Mouse (Mus musculus): ENCODE measurements around the gene Slc38a1. TPM values are rescaled to one million over a fixed set of nuclear protein-coding genes. Genes with fewer than 3 reads are reported as not detected.
"Not testable (repeated sequence)": the region's sequence is repeated elsewhere in the genome, so short reads cannot be mapped to it uniquely, and the experiment has no call there.

Slc38a1 gene
- total RNA-seq, 2 experiments from 2014 or later = 88.3 to 90.2 TPM

DNA sequence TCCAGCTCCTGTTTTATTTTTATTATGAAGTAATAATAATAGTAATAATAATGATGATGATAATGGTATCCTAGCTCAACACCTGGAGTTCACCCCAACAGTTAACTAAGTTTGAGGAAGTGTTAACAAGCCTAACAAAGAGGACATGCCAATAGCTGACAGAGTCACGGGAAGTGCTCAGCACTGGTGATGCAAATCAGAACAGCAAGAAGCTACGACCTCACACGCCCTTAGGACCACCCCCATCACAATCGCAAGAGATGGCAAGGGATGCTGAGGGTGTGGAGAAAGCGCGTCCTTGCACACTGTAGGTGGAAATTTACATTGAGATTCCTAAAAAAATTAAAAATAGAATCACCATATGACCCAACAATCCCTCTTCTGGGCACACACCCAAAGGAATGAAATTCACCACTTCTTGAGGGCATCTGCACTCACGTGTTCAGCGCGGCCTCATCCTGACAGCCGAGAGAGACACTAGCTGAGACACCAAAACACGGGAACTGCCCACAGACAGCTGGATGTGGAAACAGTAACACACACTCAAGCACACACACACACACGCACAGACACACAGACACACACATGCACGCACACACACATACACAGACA is 11.5 kb downstream of the Slc38a1 start:
- intact Hi-C loops (cut with DNase I) = no loop called here
- DNase-seq (ENCODE audit: low spot score in 2 of 2) = peak in 1 of 2 experiments; percentile 41

DNA sequence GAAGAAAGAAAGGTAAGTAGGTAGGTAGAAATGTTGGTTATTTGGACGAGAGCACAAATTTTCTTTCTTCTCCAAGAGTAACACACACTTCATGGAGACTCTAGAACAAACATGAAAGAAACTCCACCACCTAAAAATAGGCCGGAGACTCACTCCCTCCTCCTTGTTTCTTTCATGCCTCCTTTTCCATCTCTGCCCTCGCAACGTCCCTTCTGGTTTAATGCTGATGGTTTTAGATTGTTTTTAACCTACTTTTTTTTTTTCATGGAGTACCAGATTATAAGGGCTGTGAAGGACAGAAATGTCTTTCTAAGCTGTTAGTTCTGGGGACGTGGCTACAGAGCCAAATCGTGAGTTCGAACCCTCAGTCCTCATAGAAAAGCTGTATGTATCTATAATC is 14.5 kb downstream of the Slc38a1 start:
- no peak for DNase-seq (ENCODE audit: low spot score in 2 of 2)

DNA sequence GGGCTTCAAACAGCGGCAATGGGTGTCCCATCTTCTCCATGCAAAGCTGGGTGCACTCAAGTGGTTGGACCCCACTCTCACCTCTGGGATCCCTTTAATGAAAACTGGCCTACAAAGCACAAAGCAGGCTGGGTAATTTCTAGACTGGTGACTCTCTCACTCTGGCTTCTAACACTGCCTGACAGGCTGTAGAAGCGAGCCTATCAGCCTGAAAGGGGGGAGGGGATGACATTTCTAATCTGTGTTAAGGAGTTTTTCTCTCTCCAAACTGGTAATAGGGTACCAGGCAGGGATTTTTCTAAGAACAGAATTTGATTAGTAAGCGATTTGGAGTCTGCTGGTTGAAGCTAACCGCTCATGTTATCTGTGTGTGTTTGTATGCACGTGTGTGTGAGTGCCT is 15.8 kb downstream of the Slc38a1 start:
- no peak for DNase-seq (ENCODE audit: low spot score in 2 of 2)
- intact Hi-C loops (cut with DNase I) = no loop called here

More for the DNA sequence above, 14.5 kb downstream of the Slc38a1 start:
- intact Hi-C loops (cut with DNase I) = no loop called here

DNA sequence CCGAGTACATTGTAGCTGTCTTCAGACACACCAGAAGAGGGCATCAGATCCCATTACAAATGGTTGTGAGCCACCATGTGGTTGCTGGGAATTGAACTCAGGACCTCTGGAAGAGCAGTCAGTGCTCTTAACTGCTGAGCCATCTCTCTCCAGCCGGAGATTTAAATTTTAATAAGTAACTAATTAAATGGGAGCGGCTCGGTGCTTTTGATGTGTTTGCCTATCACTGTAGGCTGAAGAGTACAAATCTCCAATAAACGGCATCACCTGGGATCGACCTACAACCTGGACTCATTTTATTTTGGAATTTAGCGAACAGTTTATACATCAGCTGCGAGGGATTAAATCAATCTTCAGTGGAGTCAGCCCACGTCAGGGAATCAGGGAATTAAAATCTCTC is 17.7 kb downstream of the Slc38a1 start:
- intact Hi-C loops (cut with DNase I) = not testable (repeated sequence)

DNA sequence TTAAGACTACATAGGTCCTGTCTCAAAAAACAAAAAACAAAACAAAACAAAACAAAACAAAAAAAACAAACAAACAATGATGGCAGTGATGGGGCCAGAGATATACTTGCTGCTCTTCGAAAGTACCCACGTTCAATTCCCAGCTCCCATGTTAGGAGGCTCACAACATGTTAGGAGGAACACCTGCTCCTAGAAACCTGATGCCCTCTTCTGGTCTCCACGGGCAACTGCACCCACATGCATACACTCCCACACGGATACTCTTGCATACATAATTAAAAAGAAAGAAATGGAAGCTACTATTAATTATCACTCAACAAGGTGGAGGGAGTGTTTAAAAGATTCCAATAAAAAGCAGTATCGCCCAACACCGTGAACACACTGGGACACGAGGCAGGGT is 20.3 kb downstream of the Slc38a1 start:
- DNase-seq (ENCODE audit: low spot score in 2 of 2) = no peak

More for the DNA sequence above, 17.7 kb downstream of the Slc38a1 start:
- not testable (repeated sequence) for DNase-seq (ENCODE audit: low spot score in 2 of 2)

DNA sequence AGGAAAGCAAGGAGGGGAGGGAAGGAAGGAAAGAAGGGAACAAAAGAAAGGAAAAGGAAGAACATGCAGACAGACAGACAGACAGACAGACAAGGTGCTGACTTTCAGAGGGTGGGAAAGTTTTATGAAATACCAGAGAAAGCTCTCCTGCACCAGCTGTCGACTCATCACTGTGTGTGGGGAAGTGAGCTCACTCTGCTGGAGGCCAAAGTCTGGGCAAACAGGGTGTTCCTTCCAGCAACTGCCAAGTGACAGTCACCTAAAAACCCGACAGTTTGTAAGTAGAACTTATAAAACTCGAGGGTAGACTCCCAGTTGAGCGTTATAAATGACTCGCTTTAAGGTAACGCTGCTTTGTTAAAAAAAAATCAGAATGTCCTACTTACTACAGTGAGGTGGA is 21.0 kb downstream of the Slc38a1 start:
- no peak for DNase-seq (ENCODE audit: low spot score in 2 of 2)
- intact Hi-C loops (cut with DNase I) = no loop called here

More for the DNA sequence above, 20.3 kb downstream of the Slc38a1 start:
- intact Hi-C loops (cut with DNase I) = no loop called here

DNA sequence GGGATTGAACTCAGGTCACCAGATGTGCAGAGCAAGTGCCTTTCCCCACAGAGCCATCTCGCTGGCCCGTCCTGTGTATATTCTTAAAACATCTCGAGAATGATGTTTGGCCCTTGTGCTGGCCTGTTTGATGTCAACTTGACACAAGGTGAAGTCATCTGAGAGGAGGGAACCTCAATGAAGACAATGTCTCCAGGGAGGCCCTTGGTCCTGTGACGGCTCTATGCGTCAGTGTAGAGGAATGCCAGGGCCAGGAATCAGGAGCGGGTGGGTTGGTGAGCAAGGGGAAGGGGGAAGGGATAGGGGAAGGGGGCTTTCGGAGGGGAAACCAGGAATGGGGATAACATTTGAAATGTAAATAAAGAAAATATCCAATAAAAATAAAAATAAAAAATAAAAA is 25.2 kb downstream of the Slc38a1 start:
- no peak for DNase-seq (ENCODE audit: low spot score in 2 of 2)
- intact Hi-C loops (cut with DNase I) = no loop called here

DNA sequence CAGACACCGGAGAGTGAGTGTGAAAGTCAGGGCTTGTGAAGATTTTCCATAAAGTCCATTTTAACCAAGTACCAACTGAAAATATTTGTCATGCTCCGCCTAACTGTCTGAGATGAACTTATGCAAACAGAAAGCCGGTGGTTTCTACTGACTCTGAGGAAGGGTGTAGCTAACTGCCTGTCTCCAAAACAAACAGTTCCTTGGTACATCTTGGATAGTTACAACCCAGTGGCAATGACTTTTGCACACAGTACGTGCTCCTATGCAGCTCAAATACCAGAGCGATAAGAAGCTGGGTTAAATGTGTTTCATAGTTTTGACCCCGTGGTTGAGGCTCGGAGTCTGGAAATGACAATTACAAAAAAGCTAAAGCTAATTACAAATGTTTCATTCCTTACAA is 34.0 kb downstream of the Slc38a1 start:
- DNase-seq (ENCODE audit: low spot score in 2 of 2) = no peak

DNA sequence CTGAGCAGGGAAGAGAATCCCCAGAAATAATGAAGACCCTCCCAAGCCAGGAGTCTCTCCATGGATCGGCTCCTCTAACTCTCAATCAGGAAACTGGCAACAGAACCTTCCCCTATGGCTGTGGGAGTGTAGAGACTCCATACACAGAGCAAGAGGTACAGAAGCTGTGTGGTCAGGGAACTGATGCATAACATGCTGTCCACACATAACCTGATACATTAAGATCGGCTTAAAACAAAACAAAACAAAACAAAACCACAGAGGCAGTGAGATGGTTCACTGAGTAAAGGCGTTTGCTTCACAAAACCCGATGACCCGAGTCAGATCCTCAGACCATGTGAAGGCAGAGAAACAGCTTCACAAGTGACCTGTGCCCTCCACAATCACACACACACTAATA is 35.3 kb downstream of the Slc38a1 start:
- DNase-seq (ENCODE audit: low spot score in 2 of 2) = no peak
- intact Hi-C loops (cut with DNase I) = no loop called here

More for the DNA sequence above, 34.0 kb downstream of the Slc38a1 start:
- intact Hi-C loops (cut with DNase I) = no loop called here

DNA sequence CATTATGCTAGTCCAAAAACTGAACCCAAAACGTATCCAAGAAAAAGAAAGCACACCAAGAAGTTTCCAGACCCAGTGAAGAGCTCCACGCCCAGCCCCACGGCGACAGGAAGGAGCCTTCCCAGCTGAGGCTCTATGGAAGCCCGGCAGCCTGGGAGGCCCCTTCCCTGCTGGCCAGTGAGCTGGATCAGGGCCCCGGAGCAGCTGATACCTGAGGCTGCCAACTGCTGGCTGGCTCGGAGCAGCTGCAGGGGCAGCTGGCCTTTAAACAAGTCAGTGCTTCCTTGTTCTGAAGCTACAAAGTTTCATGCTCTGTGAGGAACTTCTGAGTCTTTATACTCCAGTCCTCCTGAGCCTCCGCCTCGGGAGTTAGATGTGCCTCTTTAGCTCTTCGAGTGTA is 38.4 kb downstream of the Slc38a1 start:
- DNase-seq (ENCODE audit: low spot score in 2 of 2) = peak; percentile 36 to 41
- intact Hi-C loops (cut with DNase I) = no loop called here

DNA sequence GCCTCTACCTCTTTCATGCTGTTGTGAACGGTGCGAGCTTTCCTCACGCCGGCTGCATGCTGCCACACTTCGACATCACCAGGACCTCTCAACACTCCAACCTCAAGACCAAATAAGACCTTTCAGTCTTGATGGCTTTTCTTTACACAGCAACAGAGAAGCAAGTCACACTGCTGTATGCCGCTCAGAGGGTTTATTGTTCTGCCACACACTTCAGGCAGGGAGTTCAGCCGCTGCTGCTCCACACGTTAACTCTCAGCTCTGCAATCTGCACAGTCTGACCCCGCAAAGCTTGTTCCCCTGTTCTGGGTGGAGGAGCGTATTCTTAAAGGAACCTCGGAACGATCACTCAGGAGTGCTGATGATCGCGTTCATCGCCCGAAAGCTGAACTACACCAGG is 40.7 kb downstream of the Slc38a1 start:
- intact Hi-C loops (cut with DNase I) = no loop called here

DNA sequence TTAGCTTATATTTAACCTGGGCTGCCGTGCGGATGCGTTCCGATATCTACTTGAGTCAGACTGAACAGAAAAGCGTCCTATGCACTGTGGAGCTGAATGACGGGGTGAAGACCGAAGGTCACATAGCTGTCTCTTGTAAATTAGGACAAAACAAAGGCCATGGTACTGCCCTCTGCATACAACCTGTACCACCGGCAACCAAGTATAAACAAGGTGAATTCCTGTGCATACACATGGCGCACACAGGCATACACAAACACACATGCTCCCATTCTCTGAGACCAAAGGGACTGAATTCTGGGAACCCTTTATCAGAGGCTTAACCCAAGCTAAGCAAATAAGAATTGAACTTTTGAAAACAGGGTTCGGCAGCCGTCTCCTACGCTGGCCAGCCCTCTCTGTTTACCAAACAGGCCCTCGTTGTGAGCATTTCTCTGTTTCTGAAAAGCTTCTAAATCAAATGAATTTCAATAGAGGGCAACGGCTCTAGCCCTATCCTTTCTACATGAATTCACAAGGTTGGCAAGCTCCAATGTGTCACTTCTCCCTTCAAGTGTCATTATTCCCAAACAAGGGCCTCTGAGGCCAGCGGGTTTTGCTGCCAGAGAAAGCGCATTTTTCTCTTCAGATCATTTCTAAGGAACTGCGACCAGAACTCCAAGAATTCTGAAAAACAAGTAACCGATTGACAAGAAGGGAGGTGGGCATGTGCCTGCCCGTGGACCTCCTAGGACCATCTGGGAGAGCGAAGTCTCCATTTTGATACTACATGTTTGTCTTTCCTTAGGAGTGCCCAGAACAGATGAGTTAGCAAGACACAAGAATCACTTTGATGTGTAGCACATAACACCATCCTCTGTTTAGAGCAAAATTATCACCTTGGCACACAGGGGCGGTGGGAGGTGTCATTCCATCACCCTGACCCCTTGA is 42.6 kb downstream of the Slc38a1 start:
- intact Hi-C loops (cut with DNase I) = no loop called here
- DNase-seq (ENCODE audit: low spot score in 2 of 2) = peak; percentile 22 to 40

More for the DNA sequence above, 40.7 kb downstream of the Slc38a1 start:
- no peak for DNase-seq (ENCODE audit: low spot score in 2 of 2)

DNA sequence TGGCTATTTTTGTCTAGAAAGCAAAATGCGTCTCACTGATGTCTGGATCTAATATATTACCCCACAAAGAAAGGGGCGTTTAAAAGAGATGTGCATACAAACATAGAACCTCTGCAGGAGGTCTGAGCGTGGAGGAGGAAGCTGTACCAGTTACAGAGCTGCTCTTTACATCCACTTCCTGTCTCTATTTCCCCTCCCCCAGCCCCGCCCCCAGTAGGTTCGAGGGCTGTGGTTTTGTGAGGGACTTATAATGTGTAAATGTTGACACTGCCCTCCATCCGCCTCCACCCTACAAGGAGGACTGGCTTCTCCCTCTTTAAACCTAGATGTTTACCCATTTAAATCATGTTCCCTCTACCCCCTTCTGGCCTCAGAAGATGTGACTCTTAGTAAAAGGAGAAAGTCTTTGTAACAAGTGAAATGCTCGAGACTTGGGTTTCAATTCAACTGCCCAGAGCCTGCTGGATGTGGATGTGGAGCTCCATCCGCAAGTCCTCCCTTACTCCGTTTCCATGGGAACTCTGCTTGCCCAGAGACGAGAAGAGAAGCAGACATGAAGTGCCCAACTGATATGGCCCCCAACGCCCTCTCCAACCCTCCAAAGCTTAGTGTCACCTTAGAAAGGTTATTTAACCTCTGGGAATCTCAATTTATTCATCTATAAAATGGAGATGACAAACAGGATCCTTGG is 43.7 kb downstream of the Slc38a1 start:
- intact Hi-C loops (cut with DNase I) = no loop called here
- no peak for DNase-seq (ENCODE audit: low spot score in 2 of 2)

DNA sequence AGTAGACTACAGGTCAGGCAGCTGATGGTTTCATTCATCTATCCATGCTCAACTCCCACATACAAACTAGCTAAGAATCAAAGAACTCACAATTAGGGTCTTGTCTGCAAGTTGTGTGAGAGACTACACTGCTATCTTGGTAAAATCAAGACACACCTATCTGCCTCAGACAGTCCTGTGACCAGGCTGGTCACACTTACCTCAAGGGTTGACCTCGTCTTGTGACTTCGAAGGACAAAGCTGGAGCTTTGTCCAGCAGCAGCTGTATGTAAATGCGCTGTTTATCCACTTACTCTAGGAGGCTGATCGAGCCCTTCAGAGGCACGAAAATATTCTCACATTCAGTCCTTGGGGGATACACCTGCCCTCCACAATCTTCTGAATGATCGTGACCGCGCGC is 45.6 kb downstream of the Slc38a1 start:
- intact Hi-C loops (cut with DNase I) = no loop called here
- no peak for DNase-seq (ENCODE audit: low spot score in 2 of 2)

DNA sequence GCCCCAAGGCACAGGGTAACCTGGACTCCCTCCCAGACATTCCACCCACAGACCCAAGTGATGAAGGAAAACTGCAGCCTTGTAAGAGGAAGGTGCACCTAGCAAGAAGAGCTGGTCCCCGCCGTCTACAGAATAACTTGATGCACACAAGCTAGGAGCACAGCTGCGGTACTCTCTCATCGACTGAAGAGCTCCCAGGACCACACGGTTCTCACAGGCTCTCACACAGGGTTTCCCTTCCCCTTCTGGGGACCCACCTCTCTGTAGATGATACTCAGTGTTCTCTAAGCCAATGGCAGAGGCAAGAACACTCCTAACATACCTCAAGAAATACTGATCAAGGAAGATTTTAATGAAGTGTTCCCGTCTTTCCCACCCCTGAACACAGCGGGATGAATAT is 48.4 kb downstream of the Slc38a1 start:
- intact Hi-C loops (cut with DNase I) = no loop called here
- DNase-seq (ENCODE audit: low spot score in 2 of 2) = no peak

DNA sequence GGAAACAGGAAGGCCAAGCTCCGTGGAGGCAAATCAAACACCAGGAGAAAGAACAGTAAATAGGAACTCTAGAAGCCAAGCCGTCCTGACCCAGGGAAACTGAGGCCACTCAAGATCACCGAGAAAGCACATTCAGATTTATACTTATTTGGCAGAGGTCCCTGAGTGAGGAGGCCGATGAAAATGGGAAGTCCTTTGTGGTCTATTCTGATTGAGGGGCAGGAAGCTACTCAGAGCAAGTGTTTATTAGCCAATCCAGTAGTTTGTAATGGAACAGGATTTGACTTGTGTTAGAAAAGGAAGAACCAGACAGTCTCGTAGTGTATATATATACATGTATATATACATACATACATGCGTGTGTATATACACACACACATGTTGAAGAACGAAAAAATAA is 48.8 kb downstream of the Slc38a1 start:
- intact Hi-C loops (cut with DNase I) = no loop called here
- no peak for DNase-seq (ENCODE audit: low spot score in 2 of 2)

DNA sequence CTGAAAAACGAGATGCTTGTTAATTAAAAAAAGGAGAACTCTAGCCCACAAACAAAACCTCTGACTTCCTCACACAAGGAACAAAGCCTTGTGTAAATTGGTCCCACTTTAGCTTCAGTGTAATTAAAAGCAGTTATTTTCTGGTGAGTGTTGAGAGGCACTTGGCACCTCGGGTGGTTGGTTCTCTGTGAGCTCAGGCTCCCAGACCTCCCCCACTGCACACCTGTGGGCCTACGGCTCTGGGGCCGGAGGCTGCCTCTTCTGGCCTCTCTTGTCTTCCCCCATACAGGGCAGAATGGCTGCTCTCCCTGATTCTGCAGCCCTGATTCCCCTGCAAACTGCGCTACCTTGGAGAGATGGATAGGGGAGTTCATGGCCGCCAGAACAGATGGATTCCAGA is 49.3 kb downstream of the Slc38a1 start:
- DNase-seq (ENCODE audit: low spot score in 2 of 2) = no peak
- intact Hi-C loops (cut with DNase I) = no loop called here

DNA sequence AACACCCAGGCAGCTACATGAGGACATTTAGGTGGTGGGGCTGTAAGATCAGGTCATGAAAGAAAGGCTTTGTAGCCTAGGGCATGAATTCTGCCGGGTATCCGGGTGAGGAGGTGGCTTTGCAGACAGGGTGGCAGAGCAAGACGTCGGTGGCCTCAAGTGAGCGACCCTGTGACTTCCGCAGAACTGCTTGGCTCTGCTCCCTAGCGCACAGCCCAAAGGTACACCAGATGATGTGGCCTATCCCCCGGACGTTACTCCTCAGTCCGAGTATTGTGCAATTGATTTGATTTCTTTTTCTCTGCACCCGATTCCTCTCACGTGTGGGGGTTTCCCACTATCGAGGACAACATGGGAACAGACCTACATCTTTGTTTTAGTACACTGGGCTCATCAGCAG is 49.7 kb downstream of the Slc38a1 start:
- no peak for DNase-seq (ENCODE audit: low spot score in 2 of 2)
- intact Hi-C loops (cut with DNase I) = no loop called here

DNA sequence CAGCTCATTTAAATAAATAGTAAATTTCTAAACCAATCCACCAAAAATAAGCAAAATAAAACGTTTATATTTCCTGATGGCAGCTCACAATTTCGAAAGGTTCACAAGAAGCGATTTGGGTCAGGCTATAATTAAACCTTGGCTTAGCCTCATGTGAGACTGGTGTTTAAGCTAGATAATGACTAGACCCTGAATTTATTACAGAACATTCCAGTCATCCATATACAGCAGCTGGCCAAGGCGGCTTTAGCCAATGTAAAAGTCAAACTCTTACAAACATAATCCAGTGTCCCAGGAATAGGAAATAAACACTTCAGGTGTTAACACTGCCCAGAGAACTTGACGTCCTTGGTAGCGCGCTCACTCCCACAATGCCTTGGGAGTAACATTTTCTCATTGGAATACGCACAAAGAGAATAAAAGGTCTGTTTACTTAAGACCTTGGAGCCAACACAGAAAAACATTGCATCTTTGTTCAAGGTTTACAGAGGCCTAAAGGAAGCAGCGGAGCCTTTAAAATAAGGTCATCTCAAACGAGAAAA is 50.8 kb downstream of the Slc38a1 start:
- intact Hi-C loops (cut with DNase I) = no loop called here
- no peak for DNase-seq (ENCODE audit: low spot score in 2 of 2)

All from left cerebral cortex, postnatal 14 days (tissue).